Mouse (Mus musculus): ENCODE measurements around the gene Sh3bgr. TPM values are rescaled to one million over a fixed set of nuclear protein-coding genes. Genes with fewer than 3 reads are reported as not detected.

The Sh3bgr gene
- total RNA-seq, 2 experiments from 2014 or later: 2.6 to 3.1 TPM

Other genes starting within 250 kb of the Sh3bgr start
- gene Psmg1, start 209.5 kb upstream of the Sh3bgr start, total RNA-seq (2021): 10 to 100 TPM; 20.1 to 23.3 TPM
- gene Brwd1, start 117.9 kb upstream of the Sh3bgr start, total RNA-seq (2021): 100 to 1,000 TPM; 101 to 152 TPM
- 100 to 1,000 TPM in 1 of 2 experiments, 10 to 100 TPM in 1; 82.0 to 110 TPM for gene Hmgn1, start 72.7 kb upstream of the Sh3bgr start, total RNA-seq (2021)
- 10 to 100 TPM; 76.9 to 89.3 TPM for gene Wrb, start 55.0 kb upstream of the Sh3bgr start, total RNA-seq (2021)
- gene Lca5l, start 8.2 kb upstream of the Sh3bgr start, total RNA-seq (2021): 1 to 10 TPM; 1.6 TPM
- gene B3galt5, start 35.4 kb downstream of the Sh3bgr start, total RNA-seq (2021): 10 to 100 TPM; 16.7 to 17.2 TPM
- gene Itgb2l, start 243.2 kb downstream of the Sh3bgr start, total RNA-seq (2021): under 1 TPM in 1 of 2 experiments, not detected in 1; 0.25 TPM